Mouse (Mus musculus): ENCODE data around the gene Olfr976. TPM values are rescaled to one million over a fixed set of nuclear protein-coding genes. Genes with fewer than 3 reads are reported as not detected.

The Olfr976 gene
- not detected for polyA plus RNA-seq (2017; shearing (Covaris generic))

GRCm38 (mm10) chr9:39961033-39961432 is at the start of gene Olfr976:
Olfr976 (minus strand) TSS chr9:39961133.

GRCm38 (mm10) chr9:40009482-40009881 is 48.5 kb upstream of the Olfr976 start, which contains the start of gene Olfr980:
Olfr980 (minus strand) TSS chr9:40009582.

GRCm38 (mm10) chr9:40003365-40003764 is 42.4 kb upstream of the Olfr976 start, which contains the start of gene Olfr979:
Olfr979 (minus strand) TSS chr9:40003465.

GRCm38 (mm10) chr9:39991813-39992212 is 30.9 kb upstream of the Olfr976 start, which contains the start of gene Olfr978:
Olfr978 (plus strand) TSS chr9:39992113.

GRCm38 (mm10) chr9:39951946-39952345 is 9.0 kb downstream of the Olfr976 start, which contains the start of gene Olfr975:
Olfr975 (minus strand) TSS chr9:39952046.

DNA sequence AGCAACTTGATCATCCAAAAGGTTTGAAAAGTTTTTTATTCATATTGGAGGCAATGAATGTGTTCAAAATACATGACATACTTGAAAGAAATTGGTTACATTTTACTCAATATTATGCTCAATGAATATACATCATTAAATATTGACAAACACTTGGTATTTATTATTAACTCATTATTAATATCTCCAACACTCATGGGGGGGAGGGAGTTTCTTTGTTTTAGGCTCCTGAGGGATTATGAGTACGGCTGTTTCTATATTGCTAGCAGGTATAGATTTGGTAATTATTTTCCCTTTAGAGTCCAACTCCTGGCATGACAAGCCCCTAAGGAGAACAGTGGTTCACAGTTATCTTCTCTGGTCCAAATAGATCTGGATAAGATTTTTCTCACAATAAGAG is 23.7 kb downstream of the Olfr976 start, which contains the start of gene Olfr974:
TSS of gene Olfr974 (plus strand) at position 301 of the 400 bp plus-strand sequence.

DNA sequence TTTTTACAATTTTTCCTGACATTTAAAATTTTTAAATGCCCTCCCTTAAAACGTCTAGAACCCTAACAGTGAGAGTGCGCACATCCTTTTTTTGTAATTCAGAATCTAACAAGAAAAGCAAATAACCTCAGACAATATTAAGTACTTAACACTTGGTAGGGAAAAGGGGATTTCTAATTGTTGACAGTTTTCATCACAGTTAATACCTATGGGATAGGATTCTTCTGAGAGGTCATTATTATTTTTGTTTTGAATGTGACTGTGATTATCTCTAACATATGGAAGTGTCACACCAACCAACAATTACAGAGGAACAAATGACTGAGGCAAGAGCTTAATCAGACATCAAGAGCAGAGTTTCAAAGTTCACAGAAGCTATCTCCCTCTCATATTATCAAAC is 53.9 kb downstream of the Olfr976 start, which contains the start of gene Olfr229:
TSS of gene Olfr229 (plus strand) at position 301 of the 400 bp plus-strand sequence.

Other genes starting within 250 kb of the Olfr976 start
- gene Olfr965, start 249.8 kb downstream of the Olfr976 start, polyA plus RNA-seq (2017; shearing (Covaris generic)): not detected
- gene Olfr150, start 230.2 kb downstream of the Olfr976 start, polyA plus RNA-seq (2017; shearing (Covaris generic)): under 1 TPM; 0.20 to 0.27 TPM
- under 1 TPM in 1 of 2 experiments, not detected in 1; 0.43 TPM for gene Olfr967, start 214.9 kb downstream of the Olfr976 start, polyA plus RNA-seq (2017; shearing (Covaris generic))
- gene Olfr968, start 177.9 kb downstream of the Olfr976 start, polyA plus RNA-seq (2017; shearing (Covaris generic)): not detected
- gene Olfr969, start 170.2 kb downstream of the Olfr976 start, polyA plus RNA-seq (2017; shearing (Covaris generic)): 1 to 10 TPM in 1 of 2 experiments, under 1 TPM in 1; 0.10 to 1.1 TPM
- gene Olfr970, start 152.3 kb downstream of the Olfr976 start, polyA plus RNA-seq (2017; shearing (Covaris generic)): under 1 TPM; 0.13 to 0.45 TPM
- gene Olfr971, start 124.3 kb downstream of the Olfr976 start, polyA plus RNA-seq (2017; shearing (Covaris generic)): under 1 TPM in 1 of 2 experiments, not detected in 1; 0.23 TPM
- gene Olfr972, start 94.7 kb downstream of the Olfr976 start, polyA plus RNA-seq (2017; shearing (Covaris generic)): not detected
- not detected for gene Olfr229, start 53.8 kb downstream of the Olfr976 start, polyA plus RNA-seq (2017; shearing (Covaris generic))
- under 1 TPM in 1 of 2 experiments, not detected in 1; 0.38 TPM for gene Olfr974, start 23.6 kb downstream of the Olfr976 start, polyA plus RNA-seq (2017; shearing (Covaris generic))
- not detected for gene Olfr975, start 9.1 kb downstream of the Olfr976 start, polyA plus RNA-seq (2017; shearing (Covaris generic))
- under 1 TPM in 1 of 2 experiments, not detected in 1; 0.37 TPM for gene Olfr978, start 31.0 kb upstream of the Olfr976 start, polyA plus RNA-seq (2017; shearing (Covaris generic))
- gene Olfr979, start 42.3 kb upstream of the Olfr976 start, polyA plus RNA-seq (2017; shearing (Covaris generic)): not detected
- gene Olfr980, start 48.4 kb upstream of the Olfr976 start, polyA plus RNA-seq (2017; shearing (Covaris generic)): not detected
- under 1 TPM; 0.06 to 0.17 TPM for gene Olfr981, start 60.3 kb upstream of the Olfr976 start, polyA plus RNA-seq (2017; shearing (Covaris generic))
- gene Olfr982, start 112.7 kb upstream of the Olfr976 start, polyA plus RNA-seq (2017; shearing (Covaris generic)): under 1 TPM; 0.24 to 0.27 TPM
- not detected for gene Olfr983, start 132.5 kb upstream of the Olfr976 start, polyA plus RNA-seq (2017; shearing (Covaris generic))
- gene Olfr984, start 153.1 kb upstream of the Olfr976 start, polyA plus RNA-seq (2017; shearing (Covaris generic)): under 1 TPM in 1 of 2 experiments, not detected in 1; 0.15 TPM
- gene Olfr985, start 169.1 kb upstream of the Olfr976 start, polyA plus RNA-seq (2017; shearing (Covaris generic)): not detected
- not detected for gene Tmem225, start 187.0 kb upstream of the Olfr976 start, polyA plus RNA-seq (2017; shearing (Covaris generic))
- under 1 TPM in 1 of 2 experiments, not detected in 1; 0.54 TPM for gene Olfr986, start 219.8 kb upstream of the Olfr976 start, polyA plus RNA-seq (2017; shearing (Covaris generic))
- 1 to 10 TPM; 2.9 TPM for gene Zfp202, start 231.2 kb upstream of the Olfr976 start, polyA plus RNA-seq (2017; shearing (Covaris generic))